Mouse (Mus musculus): ENCODE data around the gene Mtfmt. TPM values are rescaled to one million over a fixed set of nuclear protein-coding genes. Genes with fewer than 3 reads are reported as not detected.

The Mtfmt gene
- polyA plus RNA-seq, 1 experiment from 2014 or later = 15.0 TPM

- Histone ChIP-seq H3K9me3 (replicated peaks; ENCODE audit: control insufficient read depth, low read length) (no peaks in the 10 kb centered on the region), H3K4me2 (ENCODE audit: low read depth, low read length) (no peak overlapping the region), H3K9ac (ENCODE audit: low read length) (no peak overlapping the region), H3K4me3 (ENCODE audit: low read length) (no peak overlapping the region), H3K4me1 (ENCODE audit: control insufficient read depth, insufficient read depth, low read length) (no peaks in the 10 kb centered on the region), H3K27me3 (ENCODE audit: control insufficient read depth, insufficient read depth, low read length) (no peaks in the 10 kb centered on the region), H3K36me3 (ENCODE audit: control insufficient read depth, insufficient read depth) (no peaks in the 10 kb centered on the region), H3K27ac (ENCODE audit: low read length) (no peak overlapping the region)
- ATAC-seq (replicated peaks; ENCODE audit: extremely low read depth, insufficient read depth, low FRiP score) = no peak
- 69% methylated on average over 3 of the region's 3 CpGs for WGBS
These were observed 15.9 kb upstream of the Mtfmt start for GRCm38 (mm10) chr9:65419633-65420032.

- no peak within 1 kb of the TSS for H3K27ac ChIP-seq (ENCODE audit: low read length)
- H3K4me1 ChIP-seq (ENCODE audit: control insufficient read depth, insufficient read depth, low read length) = no peaks in the 10 kb centered on the region
- no peak within 1 kb of the TSS for H3K9ac ChIP-seq (ENCODE audit: low read length)
- no peaks in the 10 kb centered on the region for H3K9me3 ChIP-seq (replicated peaks; ENCODE audit: control insufficient read depth, low read length)
- no peak for ATAC-seq (replicated peaks; ENCODE audit: extremely low read depth, insufficient read depth, low FRiP score)
- no peaks in the 10 kb centered on the region for H3K27me3 ChIP-seq (ENCODE audit: control insufficient read depth, insufficient read depth, low read length)
- WGBS = 76% methylated on average over 11 of the region's 11 CpGs
- no peak within 1 kb of the TSS for H3K4me2 ChIP-seq (ENCODE audit: low read depth, low read length)
- H3K36me3 ChIP-seq (ENCODE audit: control insufficient read depth, insufficient read depth) = no peaks in the 10 kb centered on the region
- H3K4me3 ChIP-seq (ENCODE audit: low read length) = no peak within 1 kb of the TSS
These were observed 12.7 kb upstream of the Mtfmt start, which contains the start of gene Slc51b for GRCm38 (mm10) chr9:65422760-65423501. Gene Slc51b (minus strand): TSS chr9:65422955.

GRCm38 (mm10) chr9:65424393-65424792, 11.2 kb upstream of the Mtfmt start:
- Histone ChIP-seq H3K27me3 (ENCODE audit: control insufficient read depth, insufficient read depth, low read length) (no peaks in the 10 kb centered on the region), H3K36me3 (ENCODE audit: control insufficient read depth, insufficient read depth) (no peaks in the 10 kb centered on the region), H3K4me1 (ENCODE audit: control insufficient read depth, insufficient read depth, low read length) (no peaks in the 10 kb centered on the region), H3K9me3 (replicated peaks; ENCODE audit: control insufficient read depth, low read length) (no peaks in the 10 kb centered on the region), H3K9ac (ENCODE audit: low read length) (no peak overlapping the region), H3K27ac (ENCODE audit: low read length) (no peak overlapping the region), H3K4me3 (ENCODE audit: low read length) (no peak overlapping the region), H3K4me2 (ENCODE audit: low read depth, low read length) (no peak overlapping the region)
- 25% methylated on average over 3 of the region's 3 CpGs for WGBS
- no peak for ATAC-seq (replicated peaks; ENCODE audit: extremely low read depth, insufficient read depth, low FRiP score)

- 79% methylated on average over 2 of the region's 2 CpGs for WGBS
- Histone ChIP-seq H3K4me2 (ENCODE audit: low read depth, low read length) (no peak overlapping the region), H3K36me3 (ENCODE audit: control insufficient read depth, insufficient read depth) (no peaks in the 10 kb centered on the region), H3K9ac (ENCODE audit: low read length) (no peak overlapping the region), H3K4me3 (ENCODE audit: low read length) (no peak overlapping the region), H3K27me3 (ENCODE audit: control insufficient read depth, insufficient read depth, low read length) (no peaks in the 10 kb centered on the region), H3K27ac (ENCODE audit: low read length) (no peak overlapping the region), H3K9me3 (replicated peaks; ENCODE audit: control insufficient read depth, low read length) (no peaks in the 10 kb centered on the region), H3K4me1 (ENCODE audit: control insufficient read depth, insufficient read depth, low read length) (no peaks in the 10 kb centered on the region)
- ATAC-seq (replicated peaks; ENCODE audit: extremely low read depth, insufficient read depth, low FRiP score) = no peak
These were observed 8.1 kb upstream of the Mtfmt start for GRCm38 (mm10) chr9:65427511-65427910.

DNA sequence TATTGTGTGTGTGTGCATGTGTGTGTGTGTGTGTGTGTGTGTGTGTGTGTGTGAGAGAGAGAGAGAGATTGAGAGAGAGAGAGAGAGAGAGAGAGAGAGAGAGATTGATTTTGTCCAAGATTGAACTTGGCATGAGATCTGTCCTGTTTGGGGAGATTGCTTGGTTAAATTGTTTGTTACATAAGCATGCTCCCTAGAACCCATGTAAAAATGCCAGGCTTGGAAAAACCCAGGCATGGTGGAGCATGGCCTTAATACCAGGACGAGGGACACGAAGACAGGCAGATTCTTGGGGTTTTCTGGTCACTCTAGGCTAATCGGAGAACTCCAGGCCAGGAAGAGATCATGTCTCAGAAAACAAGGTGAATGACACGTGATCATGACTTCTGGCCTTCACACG, 7.6 kb upstream of the Mtfmt start:
- no peak overlapping the region for H3K4me2 ChIP-seq (ENCODE audit: low read depth, low read length)
- no peaks in the 10 kb centered on the region for H3K36me3 ChIP-seq (ENCODE audit: control insufficient read depth, insufficient read depth)
- no peaks in the 10 kb centered on the region for H3K9me3 ChIP-seq (replicated peaks; ENCODE audit: control insufficient read depth, low read length)
- no peak overlapping the region for H3K9ac ChIP-seq (ENCODE audit: low read length)
- H3K27me3 ChIP-seq (ENCODE audit: control insufficient read depth, insufficient read depth, low read length) = no peaks in the 10 kb centered on the region
- WGBS = 81% methylated on average over 5 of the region's 5 CpGs
- H3K27ac ChIP-seq (ENCODE audit: low read length) = no peak overlapping the region
- ATAC-seq (replicated peaks; ENCODE audit: extremely low read depth, insufficient read depth, low FRiP score) = no peak
- no peak overlapping the region for H3K4me3 ChIP-seq (ENCODE audit: low read length)
- no peaks in the 10 kb centered on the region for H3K4me1 ChIP-seq (ENCODE audit: control insufficient read depth, insufficient read depth, low read length)

DNA sequence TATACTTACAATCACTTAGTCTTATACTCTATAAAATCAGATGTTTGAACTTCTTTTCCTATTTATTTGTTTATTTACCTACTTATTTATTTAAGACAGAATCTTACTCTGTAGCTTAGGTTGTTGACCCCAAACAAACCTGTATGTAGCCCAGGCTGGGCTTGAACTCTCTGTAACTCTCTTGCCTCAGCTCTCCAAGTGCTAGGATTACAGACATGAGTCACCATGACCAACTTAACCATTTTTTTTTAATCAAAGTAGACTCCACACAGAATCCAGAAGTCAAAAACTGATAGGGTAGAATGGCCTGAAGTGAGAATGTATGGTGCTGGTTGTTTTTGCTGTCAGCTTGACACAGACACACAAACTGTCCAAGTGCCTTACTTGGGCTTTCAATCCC, 5.2 kb upstream of the Mtfmt start:
- Histone ChIP-seq H3K27ac (ENCODE audit: low read length) (no peak overlapping the region), H3K4me2 (ENCODE audit: low read depth, low read length) (no peak overlapping the region), H3K36me3 (ENCODE audit: control insufficient read depth, insufficient read depth) (no peaks in the 10 kb centered on the region), H3K9me3 (replicated peaks; ENCODE audit: control insufficient read depth, low read length) (no peaks in the 10 kb centered on the region), H3K27me3 (ENCODE audit: control insufficient read depth, insufficient read depth, low read length) (no peaks in the 10 kb centered on the region), H3K9ac (ENCODE audit: low read length) (no peak overlapping the region), H3K4me1 (ENCODE audit: control insufficient read depth, insufficient read depth, low read length) (no peaks in the 10 kb centered on the region), H3K4me3 (ENCODE audit: low read length) (no peak overlapping the region)
- ATAC-seq (replicated peaks; ENCODE audit: extremely low read depth, insufficient read depth, low FRiP score) = no peak

DNA sequence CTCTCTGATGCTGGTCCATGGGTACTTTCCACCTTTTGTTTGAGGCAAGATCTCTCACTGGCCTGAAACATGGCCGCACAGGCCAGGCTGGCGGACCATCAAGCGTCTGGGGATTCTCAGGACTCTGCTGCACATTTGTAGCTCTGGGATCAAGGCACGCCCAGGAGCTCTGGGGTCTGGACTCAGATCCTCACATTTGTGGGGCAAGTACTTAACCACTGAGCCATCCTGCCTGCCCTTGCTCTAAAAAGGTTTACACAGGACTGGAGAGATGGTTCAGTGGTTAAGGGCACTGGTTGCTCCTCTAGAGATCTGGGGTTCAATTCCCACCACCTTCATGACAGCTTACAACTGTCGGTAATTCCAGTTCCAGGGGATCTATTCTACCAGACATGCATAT, 4.7 kb upstream of the Mtfmt start:
- Histone ChIP-seq H3K4me2 (ENCODE audit: low read depth, low read length) (no peak overlapping the region), H3K4me3 (ENCODE audit: low read length) (no peak overlapping the region), H3K27ac (ENCODE audit: low read length) (no peak overlapping the region), H3K9ac (ENCODE audit: low read length) (no peak overlapping the region), H3K4me1 (ENCODE audit: control insufficient read depth, insufficient read depth, low read length) (no peaks in the 10 kb centered on the region), H3K36me3 (ENCODE audit: control insufficient read depth, insufficient read depth) (no peaks in the 10 kb centered on the region), H3K27me3 (ENCODE audit: control insufficient read depth, insufficient read depth, low read length) (no peaks in the 10 kb centered on the region), H3K9me3 (replicated peaks; ENCODE audit: control insufficient read depth, low read length) (no peaks in the 10 kb centered on the region)
- WGBS = 81% methylated on average over 5 of the region's 5 CpGs
- ATAC-seq (replicated peaks; ENCODE audit: extremely low read depth, insufficient read depth, low FRiP score) = no peak

DNA sequence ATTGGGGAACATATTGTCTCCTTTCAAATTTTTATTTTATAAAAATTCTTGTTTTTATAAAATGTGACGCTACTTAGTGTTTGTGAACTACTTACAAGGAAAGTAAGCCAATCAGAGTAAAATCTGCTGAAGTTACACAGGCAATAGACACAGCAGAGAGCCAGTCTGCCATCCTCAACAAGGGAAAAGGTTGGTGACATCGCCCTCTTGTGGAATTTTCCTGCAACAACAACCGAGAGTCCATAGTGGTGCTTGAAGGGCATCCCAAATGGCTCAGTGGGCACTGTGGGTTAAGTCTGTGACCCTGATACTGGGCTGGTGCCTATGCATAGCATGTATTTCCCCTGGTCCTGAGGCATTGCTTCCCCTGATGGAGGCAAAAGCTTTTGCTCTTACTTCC, 3.3 kb upstream of the Mtfmt start:
- Histone ChIP-seq H3K4me1 (ENCODE audit: control insufficient read depth, insufficient read depth, low read length) (peaks cover 4% of the 10 kb centered on the region; the same call in 1 of the 2 replicates), H3K27ac (ENCODE audit: low read length) (no peak overlapping the region), H3K9me3 (replicated peaks; ENCODE audit: control insufficient read depth, low read length) (no peaks in the 10 kb centered on the region), H3K27me3 (ENCODE audit: control insufficient read depth, insufficient read depth, low read length) (no peaks in the 10 kb centered on the region), H3K4me2 (ENCODE audit: low read depth, low read length) (no peak overlapping the region), H3K4me3 (ENCODE audit: low read length) (no peak overlapping the region), H3K36me3 (ENCODE audit: control insufficient read depth, insufficient read depth) (no peaks in the 10 kb centered on the region), H3K9ac (ENCODE audit: low read length) (no peak overlapping the region)
- WGBS = under 1% methylated on average over 3 of the region's 3 CpGs
- ATAC-seq (replicated peaks; ENCODE audit: extremely low read depth, insufficient read depth, low FRiP score) = no peak

DNA sequence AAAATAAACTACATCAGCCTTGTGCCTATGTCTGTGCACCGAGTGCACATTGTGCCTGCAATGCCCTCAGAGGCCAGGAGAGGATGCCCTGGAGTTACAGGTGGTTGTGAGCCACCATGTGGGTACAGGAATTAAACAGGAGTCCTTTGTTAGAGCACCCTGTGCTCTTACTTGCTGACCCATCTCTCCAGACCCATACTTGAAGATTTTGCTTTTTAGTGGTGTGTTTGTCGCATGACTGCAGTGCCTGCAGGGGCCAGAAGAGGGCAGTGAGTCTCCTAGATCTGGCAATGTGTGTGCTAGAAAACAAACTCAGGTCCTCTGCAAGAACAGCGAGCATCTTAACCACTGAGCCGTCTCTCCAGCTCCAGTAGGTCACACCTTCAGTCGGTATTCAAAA, 1.4 kb upstream of the Mtfmt start:
- WGBS = 68% methylated on average over 5 of the region's 5 CpGs
- Histone ChIP-seq H3K9ac (ENCODE audit: low read length) (no peak overlapping the region), H3K4me2 (ENCODE audit: low read depth, low read length) (no peak overlapping the region), H3K27ac (ENCODE audit: low read length) (no peak overlapping the region), H3K9me3 (replicated peaks; ENCODE audit: control insufficient read depth, low read length) (no peaks in the 10 kb centered on the region), H3K27me3 (ENCODE audit: control insufficient read depth, insufficient read depth, low read length) (no peaks in the 10 kb centered on the region), H3K36me3 (ENCODE audit: control insufficient read depth, insufficient read depth) (no peaks in the 10 kb centered on the region), H3K4me3 (ENCODE audit: low read length) (no peak overlapping the region), H3K4me1 (ENCODE audit: control insufficient read depth, insufficient read depth, low read length) (peaks cover 4% of the 10 kb centered on the region; the same call in 1 of the 2 replicates)
- ATAC-seq (replicated peaks; ENCODE audit: extremely low read depth, insufficient read depth, low FRiP score) = no peak
